ENCODE assay signal across 14 mouse cellular contexts in genomic region chr4:133896984-133897383, GRCm38 (mm10).
"Had no signal": no experiment of that assay in that cellular context is flagged by ENCODE, and none has a peak within 500 bp of the region (broad histone marks: within the 10 kb centered on the region; RNA-seq: fewer than 3 reads in every experiment).

No protein-coding gene starts in this region.

- H3K4me1 ChIP-seq: midbrain, embryonic 12.5 days; neural tube, embryonic 13.5 days had no signal

- H3K4me2 ChIP-seq: kidney, embryonic 15.5 days; limb, embryonic 15.5 days; liver, embryonic 12.5 days; lung, embryonic 14.5 days; midbrain, embryonic 12.5 days; neural tube, embryonic 13.5 days had no signal

- H3K36me3 ChIP-seq: kidney, embryonic 15.5 days; limb, embryonic 15.5 days; liver, embryonic 12.5 days; midbrain, embryonic 12.5 days; neural tube, embryonic 13.5 days had no signal

- DNase-seq: kidney, adult 2 months; kidney, postnatal 14 days; lung, embryonic 14.5 days; lung, postnatal 10 days; retina, postnatal 1 day; thymus, postnatal 36 days had no signal

- ATAC-seq: inflammation-experienced regulatory T-cells, adult 6 months; liver, embryonic 12.5 days; midbrain, embryonic 16.5 days had no signal

- H3K9ac ChIP-seq: kidney, embryonic 15.5 days; limb, embryonic 15.5 days; liver, embryonic 12.5 days; lung, embryonic 14.5 days; midbrain, embryonic 12.5 days; neural tube, embryonic 13.5 days had no signal

- H3K27ac ChIP-seq: kidney, embryonic 15.5 days; layer of hippocampus, adult 2 months; limb, embryonic 15.5 days; liver, embryonic 12.5 days; midbrain, embryonic 12.5 days; neural tube, embryonic 13.5 days had no signal

- H3K4me3 ChIP-seq: kidney, embryonic 15.5 days; layer of hippocampus, adult 2 months; limb, embryonic 15.5 days; liver, embryonic 12.5 days; midbrain, embryonic 12.5 days; neural tube, embryonic 13.5 days had no signal

- H3K9me3 ChIP-seq: kidney, embryonic 15.5 days; limb, embryonic 15.5 days; liver, embryonic 12.5 days; midbrain, embryonic 12.5 days; neural tube, embryonic 13.5 days had no signal

- H3K27me3 ChIP-seq: kidney, embryonic 15.5 days; limb, embryonic 15.5 days; midbrain, embryonic 12.5 days; neural tube, embryonic 13.5 days had no signal
